Mouse (Mus musculus) midbrain, embryonic 11.5 days (tissue): ENCODE measurements around the gene Cngb1. TPM values are rescaled to one million over a fixed set of nuclear protein-coding genes. Genes with fewer than 3 reads are reported as not detected.

ENCODE experiments used
- ATAC-seq: fragments of 200-750 bp; cut with Nextera tagmentation; 2 replicates; pipeline ENCODE4 v1.8.0; 2017; ENCODE audit warnings: moderate TSS enrichment, moderate library complexity; ENCODE audit not compliant: low FRiP score
- DNase-seq: peaks from one replicate; pipeline ENCODE4 v3.0.0; 2015; ENCODE audit warnings: low spot score; ENCODE audit errors: missing footprints
- H3K27ac ChIP-seq: fragments of 300-500 bp; sonication (generic); 2 replicates; pipeline ENCODE4 v1.5.1; 2014; ENCODE audit warnings: low read depth, low read length
- H3K27me3 ChIP-seq: fragments of 300-500 bp; sonication (generic); 2 replicates; pipeline ENCODE4 v1.6.1; 2014; ENCODE audit warnings: mild to moderate bottlenecking, low read length, moderate library complexity, mixed read lengths; ENCODE audit not compliant: control insufficient read depth, insufficient read depth
- H3K36me3 ChIP-seq: fragments of 300-500 bp; sonication (generic); 2 replicates; pipeline ENCODE4 v1.6.1; 2014; ENCODE audit warnings: mild to moderate bottlenecking, low read length, moderate library complexity, mixed read lengths; ENCODE audit not compliant: control insufficient read depth, insufficient read depth
- H3K4me1 ChIP-seq: fragments of 300-500 bp; sonication (generic); 2 replicates; pipeline ENCODE4 v1.6.1; 2014; ENCODE audit warnings: low read length; ENCODE audit not compliant: control insufficient read depth, insufficient read depth
- H3K4me2 ChIP-seq: fragments of 300-500 bp; sonication (generic); 2 replicates; pipeline ENCODE4 v1.6.1; 2014; ENCODE audit warnings: mild to moderate bottlenecking, moderate library complexity
- H3K4me3 ChIP-seq: fragments of 300-500 bp; sonication (generic); 2 replicates; pipeline ENCODE4 v1.5.1; 2014; ENCODE audit warnings: low read depth, low read length
- H3K9ac ChIP-seq: fragments of 300-500 bp; sonication (generic); 2 replicates; pipeline ENCODE4 v1.6.1; 2014; ENCODE audit warnings: low read length
- H3K9me3 ChIP-seq: fragments of 300-500 bp; sonication (generic); 2 replicates; pipeline ENCODE4 v1.6.1; 2016; ENCODE audit warnings: low read length; ENCODE audit not compliant: control insufficient read depth
- WGBS: fragments of 180-500 bp; shearing (Covaris S2); extraction: QIAGEN DNeasy Blood & Tissue Kit; methylation state at CpG from one replicate; pipeline ENCODE4 v1.1.7; 2014; 5-methylcytosine and 5-hydroxymethylcytosine counted together
- polyA plus RNA-seq: library from polyadenylated mRNA; unstranded; fragments of >200 nt; fragmentation: Nextera tagmentation; extraction: Ambion mirVana; gene quantifications from 2 replicates; pipeline ENCODE4 v1.2.1, GENCODE M21; 2014

The Cngb1 gene
- 0.04 TPM in 1 of 2 replicates, not detected in the other for polyA plus RNA-seq

DNA sequence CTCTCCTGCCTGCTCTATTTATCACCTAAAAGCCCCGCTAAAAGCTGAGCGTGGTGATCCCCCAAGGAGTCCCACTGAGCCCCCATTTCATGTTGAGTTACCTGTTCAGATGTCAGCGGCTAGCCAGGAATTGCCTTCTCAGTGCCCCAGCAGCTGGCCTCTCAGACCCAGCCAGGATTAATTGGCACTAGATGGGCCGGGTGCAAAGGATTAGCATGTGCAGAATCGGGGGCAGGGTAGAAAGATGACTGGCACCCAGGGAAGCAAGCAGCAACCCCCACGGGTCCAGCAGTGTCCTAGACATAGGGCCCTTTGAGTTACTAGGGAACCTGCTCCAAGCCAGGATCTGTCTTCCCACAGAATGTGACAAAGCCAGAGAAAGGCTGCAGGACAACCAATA is at the start of gene Cngb1:
Cngb1 (minus strand) TSS at position 155 of the 400 bp plus-strand sequence.
- no peaks in the 10 kb centered on the region for H3K27me3 ChIP-seq
- H3K4me2 ChIP-seq: no peak within 1 kb of the TSS
- no peak for DNase-seq
- H3K9me3 ChIP-seq: no peaks in the 10 kb centered on the region
- no peak for ATAC-seq
- WGBS: 53% methylated on average over 6 of the region's 6 CpGs
- H3K36me3 ChIP-seq: no peaks in the 10 kb centered on the region
- H3K27ac ChIP-seq: no peak within 1 kb of the TSS
- H3K4me1 ChIP-seq: peaks cover 5% of the 10 kb centered on the region; the same call in 1 of the 2 replicates
- H3K4me3 ChIP-seq: no peak within 1 kb of the TSS
- no peak within 1 kb of the TSS for H3K9ac ChIP-seq

GRCm38 (mm10) chr8:95354606-95355005 is 48.2 kb upstream of the Cngb1 start:
- Histone ChIP-seq H3K4me2 (no peak overlapping the region), H3K9ac (no peak overlapping the region), H3K36me3 (no peaks in the 10 kb centered on the region), H3K9me3 (no peaks in the 10 kb centered on the region), H3K27me3 (no peaks in the 10 kb centered on the region), H3K4me3 (no peak overlapping the region), H3K4me1 (peaks cover 10% of the 10 kb centered on the region), H3K27ac (no peak overlapping the region)
- ATAC-seq: no peak
- WGBS: 83% methylated on average over 2 of the region's 2 CpGs
- no peak for DNase-seq

- H3K27ac ChIP-seq: peak overlapping the region; percentile 80
- no peaks in the 10 kb centered on the region for H3K36me3 ChIP-seq
- peaks cover 10% of the 10 kb centered on the region for H3K4me1 ChIP-seq
- DNase-seq (peak; percentile 97), ATAC-seq (peak; percentile 72)
- peak overlapping the region; percentile 90 for H3K4me2 ChIP-seq
- no peaks in the 10 kb centered on the region for H3K27me3 ChIP-seq
- peak overlapping the region; percentile 82 for H3K4me3 ChIP-seq
- H3K9ac ChIP-seq: peak overlapping the region; percentile 93
- no peaks in the 10 kb centered on the region for H3K9me3 ChIP-seq
- WGBS: 2% methylated on average over 62 of the region's 62 CpGs
These were observed 46.8 kb upstream of the Cngb1 start for GRCm38 (mm10) chr8:95352871-95353866.

DNA sequence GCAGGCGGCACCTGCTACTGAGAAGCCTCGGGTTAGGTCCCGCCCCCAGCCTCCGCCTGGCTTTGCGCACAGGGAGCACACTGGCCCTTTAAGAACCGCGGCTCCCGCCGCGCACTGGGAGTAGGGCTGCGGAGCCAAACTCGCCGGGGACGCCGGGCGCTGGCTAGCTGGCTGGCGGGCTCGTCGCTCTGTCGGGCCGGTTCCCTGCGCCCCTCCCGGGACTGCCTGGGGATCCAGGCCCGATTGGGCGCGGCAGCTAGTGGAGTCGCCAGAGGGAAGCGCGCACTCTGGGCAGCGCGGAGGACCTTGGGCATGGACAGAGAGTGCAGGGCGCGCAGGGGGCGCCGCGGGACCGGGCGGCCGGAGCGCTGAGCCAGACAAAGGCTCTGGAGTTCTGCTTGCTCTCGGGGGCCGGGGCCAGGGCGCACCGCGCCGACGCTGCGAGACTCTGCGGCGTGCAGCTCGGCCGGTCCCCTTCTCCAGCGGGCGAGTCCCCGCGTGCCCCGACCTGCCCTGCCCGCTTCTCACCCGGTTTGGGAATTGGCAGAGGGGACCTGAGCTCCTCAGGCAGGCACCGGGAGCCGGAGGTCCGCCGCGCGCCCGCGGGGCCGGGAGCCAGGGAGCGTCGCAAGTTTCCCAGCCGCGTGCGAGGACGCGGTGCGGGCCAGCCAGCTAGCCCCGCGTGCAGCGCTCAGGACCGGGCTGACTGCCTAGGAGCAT is 45.9 kb upstream of the Cngb1 start, which contains the start of gene Mmp15:
Mmp15 (plus strand) TSS at position 118 of the 720 bp plus-strand sequence.
- ATAC-seq (peak; percentile 85), DNase-seq (peak; percentile 97)
- H3K27ac ChIP-seq: peak within 1 kb of the TSS; percentile 80
- peaks cover 10% of the 10 kb centered on the region for H3K4me1 ChIP-seq
- peak within 1 kb of the TSS; percentile 90 for H3K4me2 ChIP-seq
- no peaks in the 10 kb centered on the region for H3K9me3 ChIP-seq
- H3K27me3 ChIP-seq: no peaks in the 10 kb centered on the region
- peak within 1 kb of the TSS; percentile 93 for H3K9ac ChIP-seq
- WGBS: under 1% methylated on average over 80 of the region's 80 CpGs
- H3K36me3 ChIP-seq: no peaks in the 10 kb centered on the region
- peak within 1 kb of the TSS; percentile 82 for H3K4me3 ChIP-seq

DNA sequence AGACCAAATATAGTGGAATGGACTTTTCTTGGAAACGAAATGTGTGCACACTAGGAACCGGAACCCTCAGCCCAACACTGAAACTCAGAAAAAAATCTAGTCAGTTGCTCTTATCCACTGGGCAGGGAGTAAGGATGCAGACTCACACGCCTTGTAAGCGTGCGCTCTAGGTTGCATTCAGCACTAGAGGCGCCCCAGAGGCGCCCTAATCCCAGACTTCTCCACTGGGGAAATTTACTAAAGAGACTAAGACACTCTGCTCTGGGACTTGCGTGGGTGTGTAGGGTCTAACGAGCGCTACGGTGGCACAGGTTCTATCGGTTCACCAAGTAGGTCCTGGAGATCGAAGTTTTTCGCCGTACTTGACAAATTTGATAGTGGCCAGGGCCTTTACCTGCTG is 45.1 kb upstream of the Cngb1 start:
- WGBS: 2% methylated on average over 15 of the region's 15 CpGs
- H3K27me3 ChIP-seq: no peaks in the 10 kb centered on the region
- H3K4me1 ChIP-seq: peaks cover 10% of the 10 kb centered on the region
- H3K9ac ChIP-seq: no peak overlapping the region
- DNase-seq (peak; percentile 93), ATAC-seq (0 out of 2 replicates have a peak, but pooled peaks have one; percentile 28)
- no peak overlapping the region for H3K27ac ChIP-seq
- no peaks in the 10 kb centered on the region for H3K36me3 ChIP-seq
- H3K4me3 ChIP-seq: peak overlapping the region; percentile 82; the same call in 1 of the 2 replicates
- H3K9me3 ChIP-seq: no peaks in the 10 kb centered on the region
- H3K4me2 ChIP-seq: peak overlapping the region; percentile 90

DNA sequence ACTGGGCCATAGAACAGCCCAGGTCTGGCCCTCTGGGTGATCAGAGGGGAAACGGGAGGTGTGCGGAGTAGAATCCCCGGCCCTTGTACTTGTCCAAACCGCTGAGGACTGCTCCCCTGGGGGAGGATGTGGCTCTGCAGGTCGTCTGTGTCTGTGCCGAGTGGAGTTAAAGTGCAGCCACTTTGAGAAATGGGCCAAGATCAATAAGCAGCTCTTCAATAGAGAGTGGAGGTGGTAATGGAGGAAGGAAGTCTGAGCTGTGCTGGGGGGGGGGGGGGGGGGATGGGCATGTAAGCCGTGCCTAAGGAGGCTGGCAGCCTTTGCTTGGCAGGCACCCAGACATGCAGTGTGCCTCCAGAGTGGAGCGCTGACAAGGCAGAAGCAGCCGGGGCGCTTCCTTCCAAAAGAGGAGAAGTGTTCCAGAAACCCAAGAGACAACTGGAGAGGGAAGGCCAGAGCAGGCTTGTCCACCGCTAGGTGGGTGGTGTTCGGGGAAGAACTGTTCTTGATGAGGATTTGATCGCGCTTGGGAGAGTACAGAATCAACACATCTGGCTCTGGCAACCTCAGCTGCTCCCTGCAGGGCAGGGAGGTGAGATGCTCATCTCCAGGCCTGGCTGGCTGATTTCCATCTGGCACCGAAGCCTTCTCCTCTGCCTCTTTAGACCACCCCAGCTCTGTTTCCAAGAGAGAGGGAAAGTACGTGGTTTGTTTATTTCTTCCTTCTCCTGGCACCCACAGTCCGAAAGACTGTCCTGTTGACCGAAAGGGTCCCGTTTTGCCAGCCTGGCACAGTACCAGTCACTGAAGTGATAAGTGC is 42.6 kb upstream of the Cngb1 start:
- Histone ChIP-seq H3K4me3 (no peak overlapping the region), H3K27me3 (no peaks in the 10 kb centered on the region), H3K36me3 (no peaks in the 10 kb centered on the region), H3K4me2 (no peak overlapping the region), H3K9me3 (no peaks in the 10 kb centered on the region), H3K4me1 (peaks cover 8% of the 10 kb centered on the region), H3K27ac (no peak overlapping the region), H3K9ac (no peak overlapping the region)
- DNase-seq (no peak), ATAC-seq (no peak)
- WGBS: 69% methylated on average over 19 of the region's 19 CpGs

DNA sequence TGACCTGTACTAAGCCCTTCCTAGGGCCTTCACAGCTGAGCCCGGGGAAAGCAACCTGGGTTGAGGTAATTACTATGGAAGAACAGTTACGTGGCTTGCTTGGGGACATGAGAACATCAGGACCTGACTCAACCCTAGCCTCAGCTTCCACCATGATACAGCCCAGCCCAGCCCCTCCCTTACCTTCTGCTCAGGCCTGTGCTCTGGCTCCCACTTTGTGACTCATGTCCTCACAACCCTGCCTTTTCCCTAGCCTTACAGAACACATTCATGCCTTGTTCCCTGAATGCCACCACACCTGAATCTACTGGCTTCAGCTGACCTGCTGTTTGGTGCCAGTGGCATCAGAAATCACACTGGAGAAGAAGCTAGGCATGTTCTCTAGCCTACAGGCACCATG is 42.0 kb upstream of the Cngb1 start:
- Histone ChIP-seq H3K4me2 (no peak overlapping the region), H3K36me3 (no peaks in the 10 kb centered on the region), H3K4me1 (peaks cover under 1% of the 10 kb centered on the region; the same call in 1 of the 2 replicates), H3K27ac (no peak overlapping the region), H3K9ac (no peak overlapping the region), H3K4me3 (no peak overlapping the region), H3K9me3 (no peaks in the 10 kb centered on the region), H3K27me3 (no peaks in the 10 kb centered on the region)
- no peak for DNase-seq
- no peak for ATAC-seq
- 84% methylated on average over 2 of the region's 2 CpGs for WGBS

GRCm38 (mm10) chr8:95346643-95347545 is 40.5 kb upstream of the Cngb1 start:
- no peak overlapping the region for H3K27ac ChIP-seq
- DNase-seq (peak; percentile 97), ATAC-seq (peak; percentile 54)
- WGBS: 37% methylated on average over 8 of the region's 8 CpGs
- H3K9me3 ChIP-seq: no peaks in the 10 kb centered on the region
- no peaks in the 10 kb centered on the region for H3K36me3 ChIP-seq
- H3K4me1 ChIP-seq: no peaks in the 10 kb centered on the region
- H3K27me3 ChIP-seq: no peaks in the 10 kb centered on the region
- H3K9ac ChIP-seq: no peak overlapping the region
- no peak overlapping the region for H3K4me3 ChIP-seq
- no peak overlapping the region for H3K4me2 ChIP-seq
